Mouse (Mus musculus) liver, embryonic 11.5 days (tissue): ENCODE results near the gene Zfp865. TPM values are rescaled to one million over a fixed set of nuclear protein-coding genes. Genes with fewer than 3 reads are reported as not detected.

Source experiments
- ATAC-seq: fragments of 200-750 bp; cut with Nextera tagmentation; replicated peaks from 2 replicates; pipeline ENCODE4 v1.8.0; 2017; ENCODE audit warnings: moderate number of reproducible peaks, mild to moderate bottlenecking, moderate TSS enrichment, moderate library complexity; ENCODE audit not compliant: low FRiP score
- DNase-seq: peaks from one replicate; pipeline ENCODE4 v3.0.0-alpha.2; 2017; ENCODE audit warnings: low spot score
- H3K27ac ChIP-seq: fragments of 300-500 bp; sonication (generic); 2 replicates; pipeline ENCODE4 v1.5.1; 2014; ENCODE audit warnings: mild to moderate bottlenecking, low read depth, low read length, control low read depth
- H3K27me3 ChIP-seq: fragments of 300-500 bp; sonication (generic); replicated peaks from 2 replicates; pipeline ENCODE4 v1.6.1; 2014; ENCODE audit warnings: low read length, mixed read lengths; ENCODE audit not compliant: control insufficient read depth, insufficient read depth
- H3K36me3 ChIP-seq: fragments of 300-500 bp; sonication (generic); 2 replicates; pipeline ENCODE4 v1.6.1; 2014; ENCODE audit warnings: mild to moderate bottlenecking, low read length, moderate library complexity, mixed read lengths; ENCODE audit not compliant: control insufficient read depth, insufficient read depth
- H3K4me1 ChIP-seq: fragments of 300-500 bp; sonication (generic); replicated peaks from 2 replicates; pipeline ENCODE4 v1.6.1; 2014; ENCODE audit warnings: low read length, mixed read lengths; ENCODE audit not compliant: control insufficient read depth, insufficient read depth
- H3K4me2 ChIP-seq: fragments of 300-500 bp; sonication (generic); 2 replicates; pipeline ENCODE4 v1.6.1; 2014; ENCODE audit warnings: mild to moderate bottlenecking, control low read depth, moderate library complexity
- H3K4me3 ChIP-seq: fragments of 300-500 bp; sonication (generic); 2 replicates; pipeline ENCODE4 v1.5.1; 2014; ENCODE audit warnings: low read depth, low read length, control low read depth
- H3K9ac ChIP-seq: fragments of 300-500 bp; sonication (generic); 2 replicates; pipeline ENCODE4 v1.6.1; 2014; ENCODE audit warnings: low read depth, low read length, control low read depth
- H3K9me3 ChIP-seq: fragments of 300-500 bp; sonication (generic); 2 replicates; pipeline ENCODE4 v1.6.1; 2016; ENCODE audit warnings: low read length, inconsistent platforms, mixed read lengths; ENCODE audit not compliant: control insufficient read depth
- WGBS: fragments of 180-500 bp; shearing (Covaris S2); extraction: QIAGEN DNeasy Blood & Tissue Kit; methylation state at CpG from one replicate; pipeline ENCODE4 v1.1.7; 2014; 5-methylcytosine and 5-hydroxymethylcytosine counted together
- polyA plus RNA-seq: library from polyadenylated mRNA; unstranded; fragments of >200 nt; fragmentation: Nextera tagmentation; extraction: Ambion mirVana; gene quantifications from 2 replicates; pipeline ENCODE4 v1.2.1, GENCODE M21; 2014

The Zfp865 gene
- polyA plus RNA-seq, 1 experiment from 2014 or later, result 4.5 TPM

DNA sequence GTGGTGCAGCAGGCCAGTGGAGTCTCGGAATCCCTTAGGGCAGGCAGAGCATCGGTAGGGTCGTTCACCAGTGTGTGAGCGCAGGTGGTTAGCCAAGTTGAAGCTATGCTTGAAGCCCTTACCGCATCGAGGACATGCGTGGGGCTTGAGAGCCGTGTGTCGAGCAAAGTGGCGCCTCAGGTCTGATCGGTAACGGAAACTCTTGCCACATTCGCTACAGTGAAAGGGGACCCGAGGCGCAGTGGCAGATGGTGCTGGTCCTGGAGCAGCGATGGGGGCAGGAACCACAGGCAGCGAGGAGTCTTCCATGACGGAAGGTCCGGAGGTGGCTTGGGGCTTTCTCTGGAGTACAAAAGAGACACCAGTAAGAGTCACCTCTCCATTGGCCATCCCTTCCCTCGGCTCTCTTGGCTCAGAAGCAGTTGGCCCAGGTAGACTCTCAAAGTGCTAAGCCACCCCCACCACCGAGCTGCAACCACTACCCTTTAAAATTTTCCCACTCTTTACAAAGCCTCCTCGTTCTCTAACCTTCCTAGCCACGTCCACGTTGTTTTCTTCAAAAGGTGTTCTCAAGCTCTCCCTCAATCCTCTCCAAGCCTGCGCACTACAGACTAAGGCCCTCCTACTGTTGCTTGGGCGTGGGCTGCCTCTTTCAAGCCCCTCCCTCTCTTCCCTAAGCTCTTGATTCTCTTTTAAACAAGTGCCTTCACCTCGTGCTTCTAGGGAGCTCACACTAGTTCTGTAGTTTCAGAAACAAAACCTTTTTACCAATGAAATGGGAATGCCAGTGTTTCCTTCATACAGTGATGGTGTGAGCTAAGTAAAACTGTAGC lies 7.3 kb upstream of the Zfp865 start:
- peak overlapping the region; percentile 35; the same call in 1 of the 2 replicates for H3K9ac ChIP-seq
- H3K27ac ChIP-seq, result peak overlapping the region; percentile 28; the same call in 1 of the 2 replicates
- H3K9me3 ChIP-seq, result peaks cover 2% of the 10 kb centered on the region; the same call in 1 of the 2 replicates
- H3K4me2 ChIP-seq, result peak overlapping the region; percentile 90
- peaks cover 13% of the 10 kb centered on the region for H3K4me1 ChIP-seq
- no peak for DNase-seq
- H3K4me3 ChIP-seq, result peak overlapping the region; percentile 75
- H3K36me3 ChIP-seq, result peaks cover 56% of the 10 kb centered on the region
- H3K27me3 ChIP-seq, result no peaks in the 10 kb centered on the region
- 85% methylated on average over 27 of the region's 27 CpGs for WGBS
- no peak for ATAC-seq

DNA sequence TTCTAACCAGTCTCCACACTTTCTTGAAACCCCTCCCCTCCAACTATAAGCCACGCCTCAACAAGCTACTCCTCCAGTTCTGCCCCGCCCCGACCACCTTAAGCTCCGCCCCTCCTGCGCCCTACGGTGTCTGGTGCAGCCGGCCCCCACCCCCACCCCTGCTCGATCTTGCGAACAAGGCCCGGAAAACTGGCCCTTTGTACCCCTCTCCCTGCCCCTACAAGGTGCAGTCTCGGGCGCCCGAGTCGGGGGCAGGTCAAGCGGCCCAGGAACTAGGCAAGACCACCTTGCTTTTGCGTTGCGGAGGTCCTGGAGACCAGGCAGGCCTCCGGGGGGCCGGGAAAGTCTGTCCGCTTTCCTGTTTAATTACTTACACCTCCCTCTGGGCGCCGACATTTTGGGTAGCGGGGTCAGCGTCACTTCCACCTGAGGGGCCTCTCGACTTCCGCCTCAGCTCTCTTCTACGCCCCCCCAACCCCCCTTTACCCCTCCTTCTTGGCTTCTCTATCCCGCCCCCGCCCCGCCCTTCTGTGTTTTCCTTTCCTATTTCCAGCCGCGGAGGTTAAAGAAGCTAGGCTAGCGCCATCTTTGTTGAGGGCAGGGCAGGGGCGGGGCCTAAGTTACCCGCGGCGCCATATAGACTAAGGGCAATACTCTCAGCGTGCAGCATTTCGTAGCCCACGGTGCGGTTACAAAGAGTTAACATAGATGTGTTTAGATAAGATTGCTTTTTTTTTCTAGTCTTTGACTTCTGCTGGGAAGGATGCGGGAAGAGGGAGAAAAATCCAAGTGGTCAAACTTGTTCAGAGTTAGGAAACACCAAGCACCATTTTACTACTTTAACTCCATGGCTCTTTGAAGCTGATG lies 5.7 kb upstream of the Zfp865 start, which contains the start of the genes Zfp524 and Fiz1:
Zfp524 (plus strand) TSS at position 165 of the 867 bp plus-strand sequence.
Fiz1 (minus strand) TSS at position 447 of the 867 bp plus-strand sequence.
- no peaks in the 10 kb centered on the region for H3K27me3 ChIP-seq
- ATAC-seq, result peak; percentile 79
- H3K27ac ChIP-seq, result peak within 1 kb of the TSS; percentile 99
- H3K9me3 ChIP-seq, result no peaks in the 10 kb centered on the region
- peak within 1 kb of the TSS; percentile 93 for H3K9ac ChIP-seq
- peak within 1 kb of the TSS; percentile 90 for H3K4me2 ChIP-seq
- H3K36me3 ChIP-seq, result peaks cover 40% of the 10 kb centered on the region
- DNase-seq, result peak; percentile 94
- H3K4me3 ChIP-seq, result peak within 1 kb of the TSS; percentile 75
- peaks cover 17% of the 10 kb centered on the region for H3K4me1 ChIP-seq
- under 1% methylated on average over 42 of the region's 42 CpGs for WGBS

DNA sequence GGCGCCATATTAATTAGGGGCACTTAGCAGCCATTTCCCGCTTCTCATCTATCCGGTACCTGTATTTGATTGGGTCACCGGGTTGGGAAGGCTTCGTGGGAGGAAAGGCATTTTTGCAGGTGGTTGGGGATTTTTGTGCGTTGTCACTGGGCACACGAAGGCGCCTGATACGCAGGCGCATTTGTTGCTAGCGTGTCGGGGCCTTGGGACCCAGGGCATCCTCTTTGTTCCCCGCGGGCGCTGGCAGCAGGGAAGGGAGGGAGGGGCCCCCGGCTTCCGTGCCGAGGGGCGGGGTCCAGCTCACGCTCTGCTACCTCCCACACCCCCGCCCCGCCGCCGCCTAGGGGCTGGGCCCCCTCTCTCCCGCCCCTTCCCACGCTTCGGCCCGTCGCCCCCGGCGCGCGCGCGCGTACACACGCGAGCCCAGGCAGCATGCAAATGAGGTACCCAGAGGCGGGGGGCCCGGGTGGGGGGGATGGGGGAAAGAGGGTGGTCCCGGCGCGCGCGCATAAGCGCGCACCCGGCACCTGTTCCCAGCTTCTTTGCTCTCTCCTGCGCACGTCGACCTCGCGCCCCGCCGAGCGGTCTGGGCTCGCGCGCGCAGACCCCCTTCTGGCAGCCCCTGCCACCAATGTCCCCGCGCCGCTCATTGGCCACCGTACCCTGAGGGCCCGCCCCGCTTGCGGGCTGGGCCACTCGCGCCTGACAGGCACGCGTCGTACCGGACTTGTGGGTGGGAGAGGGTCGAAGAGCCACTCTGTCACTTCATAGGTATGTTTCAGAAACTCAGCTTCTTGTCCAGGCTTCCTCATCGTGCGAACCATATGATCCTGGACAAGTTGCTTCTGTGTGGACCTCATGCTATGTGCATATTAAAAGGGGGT lies 4.8 kb upstream of the Zfp865 start, which contains the start of gene Gm44973:
Gm44973 (plus strand) TSS at position 379 of the 884 bp plus-strand sequence.
- under 1% methylated on average over 63 of the region's 76 CpGs for WGBS
- peak; percentile 77 for ATAC-seq

DNA sequence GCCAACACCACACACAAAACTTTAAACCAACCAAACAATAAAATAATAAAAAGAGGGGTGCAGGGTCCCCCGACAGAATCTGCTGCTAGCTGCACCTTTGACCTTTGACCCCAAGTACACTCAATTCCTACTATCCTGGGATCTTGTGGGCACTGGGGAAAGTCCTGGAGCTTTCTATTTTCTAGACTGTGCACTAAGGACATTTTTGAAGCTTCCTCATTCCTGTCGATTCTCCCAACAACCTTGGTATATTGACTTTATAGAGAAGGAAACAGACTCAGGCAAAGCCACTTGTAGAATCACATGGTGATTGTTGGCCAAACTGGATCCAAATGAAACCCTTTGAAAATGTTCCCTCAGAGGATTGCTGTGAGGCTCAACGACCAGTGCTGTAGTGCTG lies 4.1 kb upstream of the Zfp865 start:
- Histone ChIP-seq H3K9ac (peak overlapping the region; percentile 93), H3K36me3 (peaks cover 26% of the 10 kb centered on the region)

More for the DNA sequence above, 4.8 kb upstream of the Zfp865 start, which contains the start of gene Gm44973:
- Histone ChIP-seq H3K36me3 (peaks cover 32% of the 10 kb centered on the region), H3K4me2 (peak within 1 kb of the TSS; percentile 90), H3K27ac (peak within 1 kb of the TSS; percentile 99), H3K4me3 (peak within 1 kb of the TSS; percentile 75), H3K4me1 (peaks cover 19% of the 10 kb centered on the region), H3K27me3 (no peaks in the 10 kb centered on the region), H3K9ac (peak within 1 kb of the TSS; percentile 93), H3K9me3 (no peaks in the 10 kb centered on the region)
- DNase-seq, result peak; percentile 97

DNA sequence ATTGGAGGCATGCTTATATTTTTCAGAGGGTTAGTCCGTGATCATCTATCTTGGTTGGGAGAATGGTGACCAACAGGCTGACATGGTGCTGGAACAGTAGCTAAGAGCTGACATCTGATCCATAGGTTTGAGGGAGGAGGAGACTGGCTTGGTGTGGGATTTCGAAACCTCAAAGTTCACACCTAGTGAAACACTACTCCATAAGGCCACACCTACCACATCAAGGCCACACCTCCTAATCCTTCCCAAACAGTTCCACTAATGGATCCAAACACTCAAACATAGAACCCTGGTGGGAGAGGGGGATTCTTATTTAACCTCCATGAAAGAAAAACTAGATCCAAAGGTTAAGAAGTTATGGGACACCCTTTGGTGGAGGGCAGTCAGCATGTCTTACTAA lies 3.3 kb upstream of the Zfp865 start:
- DNase-seq (no peak), ATAC-seq (no peak)
- Histone ChIP-seq H3K4me3 (no peak overlapping the region), H3K4me1 (peaks cover 25% of the 10 kb centered on the region), H3K36me3 (peaks cover 17% of the 10 kb centered on the region), H3K27ac (no peak overlapping the region), H3K9ac (no peak overlapping the region), H3K4me2 (no peak overlapping the region), H3K27me3 (no peaks in the 10 kb centered on the region), H3K9me3 (no peaks in the 10 kb centered on the region)
- 94% methylated on average over 2 of the region's 2 CpGs for whole genome bisulfite sequencing

More for the DNA sequence above, 4.1 kb upstream of the Zfp865 start:
- Histone ChIP-seq H3K27me3 (no peaks in the 10 kb centered on the region), H3K9me3 (no peaks in the 10 kb centered on the region), H3K27ac (peak overlapping the region; percentile 99), H3K4me2 (peak overlapping the region; percentile 90), H3K4me3 (peak overlapping the region; percentile 75), H3K4me1 (peaks cover 21% of the 10 kb centered on the region)
- no peak for ATAC-seq
- no peak for DNase-seq
- WGBS, result 53% methylated on average over 3 of the region's 3 CpGs

DNA sequence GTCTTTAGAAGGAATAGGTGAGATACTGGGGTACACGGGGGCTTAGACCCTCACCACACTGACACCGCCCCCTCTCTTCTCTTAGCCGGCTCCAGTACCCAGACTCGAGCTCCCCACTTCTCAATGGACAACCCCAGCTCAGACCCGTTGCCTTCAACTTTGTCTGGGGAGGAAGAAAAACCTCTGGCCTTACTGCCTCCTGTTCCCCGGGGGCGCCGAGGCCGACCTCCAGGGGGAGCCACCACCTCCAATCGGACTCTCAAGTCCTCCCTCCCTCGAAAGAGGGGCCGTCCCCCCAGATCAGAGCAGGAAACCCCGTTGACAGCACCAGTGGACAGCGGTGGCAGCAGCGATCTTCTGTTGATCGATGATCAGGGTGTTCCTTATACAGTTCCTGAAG lies 2.8 kb upstream of the Zfp865 start:
- peaks cover 16% of the 10 kb centered on the region for H3K36me3 ChIP-seq
- H3K9me3 ChIP-seq, result no peaks in the 10 kb centered on the region
- peaks cover 25% of the 10 kb centered on the region for H3K4me1 ChIP-seq
- no peak for DNase-seq
- WGBS, result 91% methylated on average over 16 of the region's 16 CpGs
- H3K27me3 ChIP-seq, result no peaks in the 10 kb centered on the region
- no peak overlapping the region for H3K9ac ChIP-seq
- H3K27ac ChIP-seq, result no peak overlapping the region
- H3K4me2 ChIP-seq, result no peak overlapping the region
- H3K4me3 ChIP-seq, result no peak overlapping the region
- ATAC-seq, result no peak

DNA sequence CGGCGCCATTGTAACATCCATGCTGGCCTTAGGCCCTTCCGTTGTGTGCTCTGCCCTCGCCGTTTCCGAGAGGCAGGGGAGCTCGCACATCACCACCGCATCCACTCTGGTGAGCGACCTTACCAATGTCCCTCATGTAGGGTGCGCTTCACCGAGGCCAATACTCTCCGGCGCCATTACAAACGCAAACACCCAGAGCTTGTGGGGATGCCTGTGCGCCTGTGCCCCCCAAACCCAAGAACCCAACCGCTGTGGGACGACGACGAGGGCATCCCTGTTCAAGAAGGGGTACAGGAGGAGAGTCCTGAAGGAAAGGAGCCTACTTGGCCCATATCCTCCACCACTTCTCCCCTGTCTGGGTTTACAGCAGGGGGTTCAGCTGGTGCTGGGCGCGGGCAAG lies 2.2 kb upstream of the Zfp865 start:
- Histone ChIP-seq H3K4me1 (peaks cover 25% of the 10 kb centered on the region), H3K9me3 (no peaks in the 10 kb centered on the region), H3K4me3 (no peak overlapping the region), H3K4me2 (no peak overlapping the region), H3K36me3 (peaks cover 13% of the 10 kb centered on the region; the same call in 1 of the 2 replicates), H3K9ac (no peak overlapping the region), H3K27ac (no peak overlapping the region), H3K27me3 (no peaks in the 10 kb centered on the region)
- ATAC-seq (no peak), DNase-seq (no peak)
- WGBS, result 96% methylated on average over 21 of the region's 21 CpGs
